Mouse (Mus musculus): ENCODE results near the gene Hdac5. TPM values are rescaled to one million over a fixed set of nuclear protein-coding genes. Genes with fewer than 3 reads are reported as not detected.

The Hdac5 gene
- polyA plus RNA-seq, 1 experiment from 2014 or later = 65.6 TPM

DNA sequence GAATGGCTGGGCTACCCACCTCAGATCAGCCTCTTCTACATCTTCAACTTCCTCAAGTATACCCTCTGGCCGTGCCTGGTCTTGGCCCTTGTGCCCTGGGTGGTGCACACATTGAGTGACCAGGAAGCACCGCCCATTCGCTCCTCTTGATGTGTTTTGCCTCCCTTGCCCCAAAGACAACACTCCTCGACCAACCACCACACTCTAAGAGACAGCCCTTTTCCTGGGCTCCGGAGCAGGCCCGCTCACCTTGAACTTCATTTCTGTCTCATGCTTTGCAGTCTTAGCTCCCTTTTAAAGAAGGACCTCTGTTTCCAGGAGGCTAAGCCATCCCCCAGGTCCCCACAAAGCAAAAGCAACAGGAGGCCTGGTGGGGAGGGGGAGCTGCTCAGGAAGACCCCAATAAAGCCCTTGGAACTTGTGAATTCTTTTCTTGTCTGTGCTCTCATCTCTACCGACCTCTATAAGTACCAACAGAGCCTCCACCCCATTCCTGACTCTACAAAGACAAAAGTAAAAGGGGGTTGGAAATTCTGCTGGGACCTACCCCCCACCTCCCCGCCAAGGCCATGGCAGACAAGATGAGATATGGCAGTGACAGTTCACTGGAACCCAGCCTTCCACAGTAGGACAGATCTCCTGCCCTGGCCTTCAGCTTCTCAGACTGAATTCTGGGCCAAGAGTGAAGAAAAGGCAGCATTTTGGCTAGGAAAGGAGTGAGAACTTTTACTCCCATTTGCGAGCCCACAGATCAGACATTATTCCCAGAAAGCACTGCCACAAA, 36.1 kb downstream of the Hdac5 start:
- no peaks in the 10 kb centered on the region for H3K9me3 ChIP-seq (ENCODE audit: low read length)
- no peak overlapping the region for H3K9ac ChIP-seq (replicated peaks; ENCODE audit: low read depth)
- H3K36me3 ChIP-seq (ENCODE audit: insufficient read depth, low read length) = peaks cover 36% of the 10 kb centered on the region; the same call in 1 of the 2 replicates
- WGBS = 84% methylated on average over 9 of the region's 9 CpGs
- H3K27ac ChIP-seq (ENCODE audit: low read length) = no peak overlapping the region
- no peaks in the 10 kb centered on the region for H3K4me1 ChIP-seq (ENCODE audit: insufficient read depth, low read depth, low read length)
- no peak overlapping the region for H3K4me2 ChIP-seq (replicated peaks; ENCODE audit: low read depth, low read length)
- ATAC-seq (no peak), DNase-seq (ENCODE audit: low spot score) (no peak)
- H3K27me3 ChIP-seq (replicated peaks; ENCODE audit: insufficient read depth, low read length) = no peaks in the 10 kb centered on the region
- TF ChIP-seq CTCF (IDR thresholded peaks at IDR 0.05) (no peak), EP300 (IDR thresholded peaks at IDR 0.05) (no peak)
- no peak overlapping the region for H3K4me3 ChIP-seq (ENCODE audit: low read depth, low read length)

DNA sequence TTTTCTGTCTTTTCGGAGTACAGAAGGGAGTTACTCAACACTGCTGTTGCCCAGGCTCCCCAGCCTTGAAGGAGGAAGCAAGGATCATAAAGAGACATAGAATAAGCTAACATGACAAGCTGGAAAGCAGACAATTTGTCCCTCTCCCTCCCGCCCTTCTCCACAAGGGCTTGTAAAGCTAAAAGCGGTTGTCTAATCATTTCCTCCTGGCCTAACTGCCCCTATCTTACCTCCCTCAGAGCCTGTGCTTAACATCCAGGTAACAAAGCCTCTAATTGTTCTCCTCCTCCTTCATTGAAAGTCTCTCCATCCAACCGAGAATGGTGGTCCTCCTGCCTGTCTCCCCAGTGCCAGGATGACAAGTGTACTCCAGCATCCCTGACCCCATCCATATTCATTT, 39.1 kb downstream of the Hdac5 start:
- Histone ChIP-seq H3K4me2 (replicated peaks; ENCODE audit: low read depth, low read length) (no peak overlapping the region), H3K27ac (ENCODE audit: low read length) (no peak overlapping the region), H3K27me3 (replicated peaks; ENCODE audit: insufficient read depth, low read length) (no peaks in the 10 kb centered on the region), H3K4me1 (ENCODE audit: insufficient read depth, low read depth, low read length) (no peaks in the 10 kb centered on the region), H3K36me3 (ENCODE audit: insufficient read depth, low read length) (peaks cover 10% of the 10 kb centered on the region; the same call in 1 of the 2 replicates), H3K4me3 (ENCODE audit: low read depth, low read length) (no peak overlapping the region), H3K9me3 (ENCODE audit: low read length) (no peaks in the 10 kb centered on the region), H3K9ac (replicated peaks; ENCODE audit: low read depth) (no peak overlapping the region)
- ATAC-seq = no peak
- DNase-seq (ENCODE audit: low spot score) = no peak
- TF ChIP-seq EP300 (IDR thresholded peaks at IDR 0.05) = no peak
- no peak for TF ChIP-seq CTCF (IDR thresholded peaks at IDR 0.05)
- WGBS = 34% methylated on average over 4 of the region's 4 CpGs

DNA sequence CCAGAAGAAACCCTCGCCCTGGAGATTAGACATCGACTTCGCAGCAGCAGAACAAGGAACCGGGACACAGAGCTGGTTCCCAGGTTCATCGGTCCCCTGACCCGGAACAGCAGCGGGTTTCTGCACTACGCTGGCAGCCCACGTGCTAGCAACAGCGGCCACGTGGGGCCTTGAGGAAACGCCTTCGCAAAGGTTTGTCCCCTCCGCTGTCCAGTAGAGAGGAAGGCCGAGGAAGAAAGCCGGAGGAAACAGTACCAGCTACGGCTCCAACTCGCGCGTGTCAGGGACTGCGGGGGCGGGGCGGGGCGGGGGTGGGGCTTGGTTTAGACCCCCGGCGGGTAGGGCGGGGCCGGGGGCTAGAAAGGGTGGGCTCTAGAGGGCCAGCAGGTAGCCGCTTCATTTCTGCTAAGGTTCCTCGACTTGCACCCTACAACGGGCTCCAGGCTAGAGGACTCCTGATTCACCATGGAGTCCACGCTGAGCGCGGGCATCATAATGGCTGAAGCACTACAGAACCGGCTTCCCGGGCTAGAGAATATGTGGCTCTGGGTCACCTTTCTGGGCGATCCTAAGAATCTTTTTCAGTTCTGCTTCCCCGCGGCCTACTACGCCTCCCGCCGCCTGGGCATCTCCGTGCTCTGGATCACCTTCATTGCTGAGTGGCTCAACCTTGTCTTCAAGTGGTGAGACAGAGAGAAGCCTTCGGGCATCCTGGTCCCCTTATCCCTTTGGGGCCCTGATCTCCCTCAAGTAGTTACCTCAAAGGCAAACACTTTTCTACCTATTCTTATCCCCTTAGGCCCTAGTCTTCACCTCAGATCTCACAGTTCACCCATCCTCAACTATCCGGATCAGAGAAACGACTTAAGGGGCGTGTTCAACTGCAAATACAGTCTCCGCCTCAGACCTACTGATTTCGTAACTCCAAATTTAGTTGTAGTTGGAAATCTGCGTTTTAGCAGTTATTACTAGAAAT, 40.2 kb downstream of the Hdac5 start, which contains the start of gene G6pc3:
Gene G6pc3 (plus strand): TSS at position 160 of the 976 bp plus-strand sequence.
- WGBS = 2% methylated on average over 49 of the region's 50 CpGs
- Histone ChIP-seq H3K27me3 (replicated peaks; ENCODE audit: insufficient read depth, low read length) (no peaks in the 10 kb centered on the region), H3K9me3 (ENCODE audit: low read length) (no peaks in the 10 kb centered on the region), H3K36me3 (ENCODE audit: insufficient read depth, low read length) (no peaks in the 10 kb centered on the region), H3K27ac (ENCODE audit: low read length) (0 out of 2 replicates have a peak within 1 kb of the TSS, but pooled peaks have one; percentile 11), H3K4me3 (ENCODE audit: low read depth, low read length) (peak within 1 kb of the TSS; percentile 55), H3K4me2 (replicated peaks; ENCODE audit: low read depth, low read length) (peak within 1 kb of the TSS; percentile 78), H3K4me1 (ENCODE audit: insufficient read depth, low read depth, low read length) (no peaks in the 10 kb centered on the region), H3K9ac (replicated peaks; ENCODE audit: low read depth) (peak within 1 kb of the TSS; percentile 24; the same call in 1 of the 2 replicates)
- DNase-seq (ENCODE audit: low spot score) = peak; percentile 95
- TF ChIP-seq CTCF (IDR thresholded peaks at IDR 0.05) = no peak
- peak; percentile 26; the same call in 1 of the 2 replicates for TF ChIP-seq EP300 (IDR thresholded peaks at IDR 0.05)
- ATAC-seq = peak; percentile 85

DNA sequence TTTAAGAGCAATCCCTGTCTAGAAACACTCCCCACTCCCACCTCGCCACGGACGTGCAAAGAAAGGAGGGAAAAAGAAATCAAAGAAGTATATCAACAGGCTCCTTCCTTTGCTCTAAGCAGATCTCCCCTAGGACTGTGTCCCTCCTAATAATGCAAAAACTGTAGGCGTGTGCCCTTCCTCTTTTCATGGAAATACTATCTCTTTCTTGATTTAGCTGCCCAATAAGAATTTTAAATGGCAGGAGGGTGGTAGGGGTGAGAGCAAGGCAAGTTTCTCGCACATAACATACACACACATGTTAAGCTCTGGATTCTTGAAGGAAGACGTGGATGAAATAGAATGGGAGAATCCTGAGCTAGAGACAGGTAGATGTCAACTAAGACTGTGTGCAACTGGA, 41.0 kb downstream of the Hdac5 start:
- Histone ChIP-seq H3K27ac (ENCODE audit: low read length) (0 out of 2 replicates have a peak overlapping the region, but pooled peaks have one; percentile 11), H3K4me1 (ENCODE audit: insufficient read depth, low read depth, low read length) (no peaks in the 10 kb centered on the region), H3K4me2 (replicated peaks; ENCODE audit: low read depth, low read length) (peak overlapping the region; percentile 78), H3K9me3 (ENCODE audit: low read length) (no peaks in the 10 kb centered on the region), H3K9ac (replicated peaks; ENCODE audit: low read depth) (0 out of 2 replicates have a peak overlapping the region, but pooled peaks have one; percentile 24), H3K36me3 (ENCODE audit: insufficient read depth, low read length) (no peaks in the 10 kb centered on the region), H3K4me3 (ENCODE audit: low read depth, low read length) (peak overlapping the region; percentile 55), H3K27me3 (replicated peaks; ENCODE audit: insufficient read depth, low read length) (no peaks in the 10 kb centered on the region)
- TF ChIP-seq CTCF (IDR thresholded peaks at IDR 0.05) (no peak), EP300 (IDR thresholded peaks at IDR 0.05) (no peak)
- ATAC-seq = no peak
- WGBS = 57% methylated on average over 6 of the region's 6 CpGs
- DNase-seq (ENCODE audit: low spot score) = peak; percentile 3

DNA sequence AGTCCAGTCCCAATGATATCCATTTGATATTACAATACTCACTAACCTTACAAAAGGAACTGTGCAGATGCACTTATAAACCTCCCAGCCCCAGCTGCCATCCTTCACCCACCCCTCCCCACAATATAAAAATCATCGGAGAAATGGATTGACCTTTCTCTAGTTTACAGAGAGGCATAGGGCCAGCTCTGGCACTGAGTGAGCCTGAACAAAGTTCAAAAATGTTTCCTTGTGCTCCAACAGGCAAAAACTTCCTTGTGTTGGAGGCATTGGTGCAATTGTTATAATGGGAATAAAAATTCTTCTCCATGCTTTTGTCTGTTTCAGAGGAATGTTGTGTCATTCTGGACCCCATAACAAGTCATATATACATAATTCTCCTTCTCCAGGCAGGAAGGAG, 43.7 kb downstream of the Hdac5 start:
- H3K9me3 ChIP-seq (ENCODE audit: low read length) = no peaks in the 10 kb centered on the region
- no peak for ATAC-seq
- H3K4me1 ChIP-seq (ENCODE audit: insufficient read depth, low read depth, low read length) = no peaks in the 10 kb centered on the region
- no peak overlapping the region for H3K9ac ChIP-seq (replicated peaks; ENCODE audit: low read depth)
- WGBS = 46% methylated on average over 1 of the region's 1 CpGs
- no peak overlapping the region for H3K27ac ChIP-seq (ENCODE audit: low read length)
- no peak overlapping the region for H3K4me2 ChIP-seq (replicated peaks; ENCODE audit: low read depth, low read length)
- DNase-seq (ENCODE audit: low spot score) = no peak
- no peak for TF ChIP-seq CTCF (IDR thresholded peaks at IDR 0.05)
- H3K27me3 ChIP-seq (replicated peaks; ENCODE audit: insufficient read depth, low read length) = no peaks in the 10 kb centered on the region
- no peak overlapping the region for H3K4me3 ChIP-seq (ENCODE audit: low read depth, low read length)
- no peaks in the 10 kb centered on the region for H3K36me3 ChIP-seq (ENCODE audit: insufficient read depth, low read length)

DNA sequence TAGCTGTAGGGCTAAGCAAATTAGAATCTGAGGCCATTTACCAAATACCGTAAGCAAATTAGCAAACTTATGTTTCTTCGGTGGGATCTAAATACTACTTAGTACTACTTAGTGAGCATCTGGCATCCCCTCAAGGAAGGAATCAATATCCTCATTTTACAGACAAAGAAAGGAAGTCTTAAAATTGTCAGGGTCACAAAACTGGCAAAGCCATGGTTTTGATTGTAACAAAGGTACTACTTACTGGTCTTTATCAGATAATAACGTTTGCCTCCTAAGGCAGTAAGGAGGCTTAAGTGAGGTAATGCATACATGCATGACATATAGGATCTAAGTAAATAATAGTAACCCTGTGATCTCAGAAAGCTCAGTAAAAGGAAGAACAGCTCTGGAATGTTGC, 44.3 kb downstream of the Hdac5 start:
- Histone ChIP-seq H3K27me3 (replicated peaks; ENCODE audit: insufficient read depth, low read length) (no peaks in the 10 kb centered on the region), H3K9ac (replicated peaks; ENCODE audit: low read depth) (no peak overlapping the region), H3K4me2 (replicated peaks; ENCODE audit: low read depth, low read length) (peak overlapping the region; percentile 84), H3K4me1 (ENCODE audit: insufficient read depth, low read depth, low read length) (no peaks in the 10 kb centered on the region), H3K9me3 (ENCODE audit: low read length) (no peaks in the 10 kb centered on the region), H3K4me3 (ENCODE audit: low read depth, low read length) (peak overlapping the region; percentile 84; the same call in 1 of the 2 replicates), H3K27ac (ENCODE audit: low read length) (peak overlapping the region; percentile 91; the same call in 1 of the 2 replicates), H3K36me3 (ENCODE audit: insufficient read depth, low read length) (no peaks in the 10 kb centered on the region)
- ATAC-seq (no peak), DNase-seq (ENCODE audit: low spot score) (no peak)
- no peak for TF ChIP-seq EP300 (IDR thresholded peaks at IDR 0.05)
- TF ChIP-seq CTCF (IDR thresholded peaks at IDR 0.05) = no peak
- 35% methylated on average over 3 of the region's 3 CpGs for WGBS
